Mouse (Mus musculus) neural tube, embryonic 11.5 days (tissue): ENCODE measurements around the gene Apol9a. TPM values are rescaled to one million over a fixed set of nuclear protein-coding genes. Genes with fewer than 3 reads are reported as not detected.
"Not testable (repeated sequence)": the region's sequence is repeated elsewhere in the genome, so short reads cannot be mapped to it uniquely, and the experiment has no call there.

Source experiments
- ATAC-seq: fragments of 200-750 bp; cut with Nextera tagmentation; 2 replicates; pipeline ENCODE4 v1.8.0; 2017; ENCODE audit warnings: moderate number of reproducible peaks, mild to moderate bottlenecking, moderate TSS enrichment, moderate library complexity; ENCODE audit not compliant: insufficient read depth, low FRiP score, low TSS enrichment
- DNase-seq: peaks from one replicate; pipeline ENCODE4 v3.0.0-alpha.2; 2015; ENCODE audit warnings: low spot score
- H3K27ac ChIP-seq: fragments of 300-500 bp; sonication (generic); 2 replicates; pipeline ENCODE4 v1.5.1; 2014; ENCODE audit warnings: low read depth, mild to moderate bottlenecking, low read length
- H3K27me3 ChIP-seq: fragments of 300-500 bp; sonication (generic); 2 replicates; pipeline ENCODE4 v1.6.1; 2014; ENCODE audit warnings: mild to moderate bottlenecking, low read length, mixed read lengths; ENCODE audit not compliant: control insufficient read depth, insufficient read depth
- H3K36me3 ChIP-seq: fragments of 300-500 bp; sonication (generic); 2 replicates; pipeline ENCODE4 v1.6.1; 2014; ENCODE audit warnings: mild to moderate bottlenecking, low read length, moderate library complexity, mixed read lengths; ENCODE audit not compliant: control insufficient read depth, insufficient read depth
- H3K4me1 ChIP-seq: fragments of 300-500 bp; sonication (generic); 2 replicates; pipeline ENCODE4 v1.6.1; 2014; ENCODE audit warnings: low read length, mixed read lengths; ENCODE audit not compliant: control insufficient read depth, insufficient read depth
- H3K4me2 ChIP-seq: fragments of 300-500 bp; sonication (generic); 2 replicates; pipeline ENCODE4 v1.6.1; 2014; ENCODE audit warnings: low read depth, mild to moderate bottlenecking, moderate library complexity
- H3K4me3 ChIP-seq: fragments of 300-500 bp; sonication (generic); 2 replicates; pipeline ENCODE4 v1.5.1; 2014; ENCODE audit warnings: low read depth, low read length
- H3K9ac ChIP-seq: fragments of 300-500 bp; sonication (generic); 2 replicates; pipeline ENCODE4 v1.6.1; 2014; ENCODE audit warnings: mild to moderate bottlenecking, low read length
- H3K9me3 ChIP-seq: fragments of 300-500 bp; sonication (generic); 2 replicates; pipeline ENCODE4 v1.6.1; 2016; ENCODE audit warnings: low read length; ENCODE audit not compliant: control insufficient read depth
- WGBS: fragments of 180-500 bp; shearing (Covaris S2); extraction: QIAGEN DNeasy Blood & Tissue Kit; methylation state at CpG from one replicate; pipeline ENCODE4 v1.1.7; 2014; 5-methylcytosine and 5-hydroxymethylcytosine counted together
- polyA plus RNA-seq: library from polyadenylated mRNA; unstranded; fragments of >200 nt; fragmentation: Nextera tagmentation; extraction: Ambion mirVana; gene quantifications from 2 replicates; pipeline ENCODE4 v1.2.1, GENCODE M21; 2014

Gene Apol9a
- polyA plus RNA-seq, 1 experiment from 2014 or later: not detected

DNA sequence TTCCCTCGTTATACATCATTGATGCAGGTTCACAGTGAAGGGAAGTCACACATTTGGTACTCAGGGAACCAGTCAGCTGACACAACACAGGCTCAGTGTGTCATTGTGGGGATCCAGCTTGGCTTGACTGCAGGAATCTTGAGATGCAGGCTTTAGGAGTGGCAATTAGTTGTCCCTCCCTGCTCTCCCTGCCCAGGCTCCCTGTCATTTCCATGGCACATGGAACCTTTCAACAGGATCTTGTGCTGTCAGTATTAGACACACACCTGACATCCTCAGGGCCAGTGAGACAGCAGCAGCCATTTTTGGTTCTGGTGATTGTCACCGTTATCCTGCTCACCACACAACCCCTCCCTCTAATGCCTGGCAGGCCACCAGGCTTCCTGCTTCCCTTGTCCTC lies 4.7 kb upstream of the Apol9a start:
- not testable (repeated sequence) for H3K36me3 ChIP-seq, H3K27me3 ChIP-seq, H3K9me3 ChIP-seq, H3K27ac ChIP-seq, H3K9ac ChIP-seq, DNase-seq, H3K4me2 ChIP-seq, ATAC-seq, H3K4me3 ChIP-seq, H3K4me1 ChIP-seq
- 80% methylated on average over 2 of the region's 2 CpGs for WGBS

GRCm38 (mm10) chr15:77412695-77413094 lies 1.8 kb upstream of the Apol9a start:
- WGBS: 43% methylated on average over 4 of the region's 4 CpGs
- H3K4me3 ChIP-seq, H3K36me3 ChIP-seq, H3K4me1 ChIP-seq, H3K4me2 ChIP-seq, H3K27me3 ChIP-seq, H3K9me3 ChIP-seq, ATAC-seq, H3K9ac ChIP-seq, H3K27ac ChIP-seq: not testable (repeated sequence)
- DNase-seq: peak; percentile 23

DNA sequence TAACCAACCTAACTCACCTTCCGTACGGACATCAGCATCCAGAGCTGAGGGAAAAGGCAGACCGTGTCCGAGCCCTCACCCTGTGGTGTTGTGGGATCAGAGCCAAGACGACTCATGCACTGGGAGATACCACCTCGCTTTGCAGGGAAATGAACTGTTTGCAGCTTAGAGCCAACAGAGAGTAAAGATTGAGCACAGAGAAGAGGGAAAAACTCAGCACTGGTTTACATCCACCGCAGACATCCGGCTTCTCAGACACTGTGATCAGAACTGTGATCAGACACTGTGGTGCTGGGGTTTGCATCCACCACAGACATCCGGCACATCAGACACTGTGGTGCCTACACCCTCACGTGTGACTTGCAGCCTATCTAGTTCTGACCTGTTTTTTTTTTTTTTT lies 4.6 kb downstream of the Apol9a start:
- 93% methylated on average over 10 of the region's 10 CpGs for WGBS
- not testable (repeated sequence) for H3K4me1 ChIP-seq, H3K36me3 ChIP-seq, H3K9me3 ChIP-seq, H3K4me3 ChIP-seq, H3K27ac ChIP-seq, ATAC-seq, H3K27me3 ChIP-seq, DNase-seq, H3K4me2 ChIP-seq, H3K9ac ChIP-seq

DNA sequence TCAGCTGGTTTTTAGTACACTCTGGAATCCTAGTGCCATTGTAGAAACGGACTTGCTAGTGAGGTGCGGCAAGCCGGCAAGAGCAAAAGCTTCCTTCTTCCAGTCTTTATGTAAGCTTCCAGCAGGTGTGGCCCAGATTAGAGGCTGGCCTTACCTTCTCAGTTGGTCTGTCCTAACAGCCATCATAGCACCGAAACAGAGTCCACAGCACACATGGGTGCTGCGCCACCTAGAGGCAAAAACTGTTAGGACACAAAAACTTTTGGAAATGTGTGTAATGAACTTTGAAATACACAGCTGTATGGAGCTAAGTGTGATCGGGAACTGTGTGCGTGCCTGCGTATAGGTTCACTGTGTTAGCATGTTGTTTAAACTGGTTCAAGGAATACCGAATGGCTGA lies 11.9 kb downstream of the Apol9a start, which contains the start of gene Apol7a:
Apol7a (minus strand) TSS at position 84 of the 400 bp plus-strand sequence.
- not testable (repeated sequence) for H3K4me2 ChIP-seq, DNase-seq, H3K4me3 ChIP-seq, ATAC-seq, H3K36me3 ChIP-seq, H3K9ac ChIP-seq, H3K27me3 ChIP-seq, H3K9me3 ChIP-seq, H3K27ac ChIP-seq, H3K4me1 ChIP-seq
- WGBS: 66% methylated on average over 9 of the region's 9 CpGs

DNA sequence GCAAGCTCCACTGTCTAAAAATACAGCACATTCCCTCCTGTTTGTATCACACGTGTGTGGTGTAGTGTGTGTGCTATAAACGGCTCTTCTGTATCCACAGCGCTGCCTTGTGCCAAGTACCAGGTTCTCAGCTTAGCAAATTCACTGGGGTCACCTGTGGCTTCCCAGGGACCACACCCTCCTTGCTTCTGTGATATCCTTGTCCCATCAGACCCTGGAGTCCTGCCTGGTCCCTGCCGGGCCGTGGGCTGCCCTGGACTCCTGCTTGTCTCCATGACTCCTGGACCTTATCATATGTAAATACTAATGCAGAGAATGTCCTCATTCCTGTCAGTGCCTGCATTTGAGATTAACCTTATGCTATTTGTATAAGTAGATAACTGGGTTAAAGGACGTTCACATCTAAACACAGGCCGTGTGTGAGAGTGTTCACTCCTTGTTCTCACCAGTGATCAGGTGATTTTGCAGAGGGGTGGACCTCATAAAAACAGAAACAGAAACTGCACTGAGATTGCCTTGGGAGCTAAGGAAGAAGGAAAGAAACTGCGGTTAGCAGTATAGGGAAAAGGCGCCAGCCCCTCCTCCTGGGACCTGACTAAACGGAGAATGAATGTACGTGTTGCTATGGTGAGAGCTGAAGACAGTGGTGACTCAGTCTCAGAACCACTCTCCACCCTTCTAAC lies 13.3 kb downstream of the Apol9a start:
- DNase-seq, H3K36me3 ChIP-seq: not testable (repeated sequence)
- WGBS: 86% methylated on average over 11 of the region's 11 CpGs

DNA sequence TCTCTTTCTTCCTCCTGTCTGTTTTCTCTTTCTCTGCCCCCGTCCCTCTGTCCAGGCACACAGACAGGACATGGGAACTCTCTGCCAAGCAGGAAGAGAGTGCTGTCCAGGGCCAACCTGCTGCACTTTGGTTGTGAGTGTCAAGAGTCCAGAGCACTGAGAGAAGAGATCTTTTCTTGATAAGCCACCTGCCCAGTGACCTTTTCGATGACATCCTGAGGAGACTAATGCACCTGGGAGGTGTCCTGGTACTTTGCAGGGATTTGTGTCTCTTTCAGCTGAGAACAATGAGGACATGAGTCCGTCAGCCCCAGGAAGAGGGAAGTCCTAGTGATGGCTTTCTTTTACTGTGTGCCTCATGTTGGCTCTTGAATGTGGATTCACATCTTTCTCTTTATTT lies 17.1 kb downstream of the Apol9a start:
- not testable (repeated sequence) for ATAC-seq, H3K9ac ChIP-seq, H3K9me3 ChIP-seq, H3K4me2 ChIP-seq, H3K27ac ChIP-seq, H3K36me3 ChIP-seq, H3K4me1 ChIP-seq, H3K4me3 ChIP-seq, DNase-seq, H3K27me3 ChIP-seq
- WGBS: 74% methylated on average over 3 of the region's 3 CpGs

More for the DNA sequence above, 13.3 kb downstream of the Apol9a start:
- H3K4me2 ChIP-seq, H3K27ac ChIP-seq, H3K9me3 ChIP-seq, H3K27me3 ChIP-seq, ATAC-seq, H3K4me1 ChIP-seq, H3K4me3 ChIP-seq, H3K9ac ChIP-seq: not testable (repeated sequence)

DNA sequence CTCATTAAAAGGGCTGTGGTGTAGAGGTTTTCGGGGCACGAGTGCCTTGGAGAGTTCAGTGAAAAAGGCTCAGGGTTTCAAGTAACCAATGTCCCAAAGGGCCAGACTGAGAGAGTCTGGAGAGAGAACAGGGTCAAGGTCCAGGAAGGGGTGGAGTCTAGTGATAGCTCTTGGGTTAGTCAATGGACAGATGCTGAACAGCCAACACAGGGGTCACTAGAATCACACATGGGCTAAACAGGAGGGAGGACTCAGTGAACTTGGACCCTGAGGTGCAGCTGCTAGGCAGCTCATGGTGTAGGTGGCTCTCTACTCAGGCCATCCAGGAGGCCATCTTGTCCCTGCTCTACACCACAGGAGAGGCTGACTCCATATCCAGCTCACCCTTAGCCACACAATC lies 23.5 kb downstream of the Apol9a start:
- 85% methylated on average over 2 of the region's 2 CpGs for WGBS
- ATAC-seq: no peak
- Histone ChIP-seq H3K9me3 (no peaks in the 10 kb centered on the region), H3K27me3 (no peaks in the 10 kb centered on the region), H3K4me2 (no peak overlapping the region), H3K27ac (no peak overlapping the region), H3K4me3 (no peak overlapping the region), H3K9ac (no peak overlapping the region), H3K4me1 (no peaks in the 10 kb centered on the region), H3K36me3 (no peaks in the 10 kb centered on the region)
- DNase-seq: no peak

GRCm38 (mm10) chr15:77384340-77385030 lies 26.4 kb downstream of the Apol9a start:
- Histone ChIP-seq H3K9me3 (no peaks in the 10 kb centered on the region), H3K4me1 (no peaks in the 10 kb centered on the region), H3K36me3 (no peaks in the 10 kb centered on the region), H3K4me3 (no peak overlapping the region), H3K27ac (no peak overlapping the region), H3K27me3 (no peaks in the 10 kb centered on the region), H3K4me2 (no peak overlapping the region), H3K9ac (no peak overlapping the region)
- no peak for ATAC-seq
- no peak for DNase-seq
- WGBS: 95% methylated on average over 7 of the region's 7 CpGs

DNA sequence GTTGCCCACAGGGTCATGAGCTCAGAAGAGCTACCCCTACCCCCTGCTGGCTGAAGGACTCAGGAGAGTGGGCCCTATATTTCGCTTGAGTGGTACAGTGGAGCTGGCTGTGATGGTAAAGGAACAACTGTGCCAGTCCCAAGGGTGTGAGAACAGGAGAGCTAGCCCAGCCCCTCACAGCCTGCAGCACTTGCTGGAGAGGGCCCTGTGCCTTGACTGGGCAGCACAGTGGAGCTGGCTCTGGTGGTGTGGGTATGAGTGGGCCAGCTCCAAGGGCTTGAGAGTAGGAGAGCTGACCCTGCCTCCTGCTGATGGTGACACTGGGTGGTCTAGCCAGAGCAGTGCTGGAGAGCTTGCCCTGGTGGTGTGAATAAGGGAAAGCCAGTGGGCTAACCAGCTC lies 28.1 kb downstream of the Apol9a start:
- Histone ChIP-seq H3K4me2 (no peak overlapping the region), H3K27me3 (no peaks in the 10 kb centered on the region), H3K36me3 (no peaks in the 10 kb centered on the region), H3K4me3 (no peak overlapping the region), H3K9me3 (no peaks in the 10 kb centered on the region), H3K9ac (no peak overlapping the region), H3K27ac (no peak overlapping the region), H3K4me1 (no peaks in the 10 kb centered on the region)
- no peak for ATAC-seq
- 71% methylated on average over 1 of the region's 1 CpGs for WGBS
- no peak for DNase-seq
